ENCODE assay signal across 13 mouse cellular contexts in the genomic region with DNA sequence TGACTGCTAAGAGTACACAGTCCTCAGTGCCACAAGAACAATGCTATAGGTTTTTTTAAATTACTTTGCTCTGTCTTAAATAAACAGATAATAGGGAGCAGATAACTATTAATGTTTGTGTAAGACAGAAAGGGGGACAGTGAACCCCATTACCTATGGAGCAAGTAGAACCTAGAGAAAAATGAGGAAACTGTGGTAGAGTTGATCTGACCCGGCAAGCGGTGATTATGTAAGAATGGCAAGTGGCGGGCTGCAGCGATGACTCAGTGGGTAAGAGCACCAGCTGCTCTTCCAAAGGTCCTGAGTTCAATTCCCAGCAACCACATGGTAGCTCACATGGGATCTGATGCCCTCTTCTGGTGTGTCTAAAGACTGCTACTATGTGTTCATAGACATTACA.
DNase-seq lines count a peak whose midpoint lies in the region; ATAC-seq and TF ChIP-seq lines count a peak whose summit lies in the region.
"Had no signal": no experiment of that assay in that cellular context is flagged by ENCODE, and none has a peak within 500 bp of the region (broad histone marks: within the 10 kb centered on the region; RNA-seq: fewer than 3 reads in every experiment).

No protein-coding gene starts in this region.

- TF ChIP-seq EP300 in liver, embryonic 14.5 days (IDR thresholded peaks at IDR 0.05; ENCODE audit: low read depth) = no peak

- WGBS in liver, embryonic 12.5 days (ENCODE audit: insufficient replicate concordance) = 31% methylated on average over 4 of the region's 4 CpGs
- WGBS in liver, embryonic 14.5 days (ENCODE audit: insufficient replicate concordance) = 26% methylated on average over 4 of the region's 4 CpGs
- WGBS in heart, embryonic 10.5 days = 92% methylated on average over 4 of the region's 4 CpGs

- H3K9me3 ChIP-seq in liver, embryonic 12.5 days (replicated peaks) = no peaks in the 10 kb centered on the region
- H3K9me3 ChIP-seq in G1E (replicated peaks) = no peaks in the 10 kb centered on the region
- no peaks in the 10 kb centered on the region for H3K9me3 ChIP-seq in liver, embryonic 14.5 days (ENCODE audit: control insufficient read depth, low read length)
- H3K9me3 ChIP-seq in heart, embryonic 10.5 days = no peaks in the 10 kb centered on the region
- H3K9me3 ChIP-seq: forebrain, embryonic 15.5 days; stomach, embryonic 15.5 days had no signal

- no peak for ATAC-seq in liver, embryonic 12.5 days
- ATAC-seq in G1E (ENCODE audit: extremely low read depth, insufficient number of reproducible peaks, low FRiP score, poor library complexity, severe bottlenecking) = no peak; the same call in 1 of the 2 replicates
- ATAC-seq in liver, embryonic 14.5 days (ENCODE audit: insufficient read depth) = 0 out of 2 replicates have a peak, but pooled peaks have one; percentile 16
- peak; percentile 85 for ATAC-seq in neutrophil, adult 5-6 weeks (ENCODE audit: extremely low read depth, insufficient number of reproducible peaks, low FRiP score, poor library complexity, severe bottlenecking)
- no peak for ATAC-seq in cerebellum, adult (ENCODE audit: insufficient number of reproducible peaks, low FRiP score, low TSS enrichment)
- ATAC-seq: activated CD4-positive, CD25-positive, alpha-beta regulatory T cell, adult 4 months; forebrain, embryonic 15.5 days had no signal

- H3K27me3 ChIP-seq in liver, embryonic 12.5 days (replicated peaks) = no peaks in the 10 kb centered on the region
- H3K27me3 ChIP-seq in G1E (ENCODE audit: insufficient read depth, low read length) = no peaks in the 10 kb centered on the region
- no peaks in the 10 kb centered on the region for H3K27me3 ChIP-seq in liver, embryonic 14.5 days (ENCODE audit: control insufficient read depth, insufficient read depth, low read length)
- no peaks in the 10 kb centered on the region for H3K27me3 ChIP-seq in heart, embryonic 10.5 days (ENCODE audit: insufficient read depth, poor library complexity, severe bottlenecking)
- H3K27me3 ChIP-seq: forebrain, embryonic 15.5 days; stomach, embryonic 15.5 days had no signal

- no peak overlapping the region for H3K27ac ChIP-seq in liver, embryonic 12.5 days
- no peak overlapping the region for H3K27ac ChIP-seq in liver, embryonic 14.5 days
- H3K27ac ChIP-seq in heart, embryonic 10.5 days = no peak overlapping the region
- H3K27ac ChIP-seq: forebrain, embryonic 15.5 days; stomach, embryonic 15.5 days had no signal

- no peak for TF ChIP-seq CTCF in G1E (IDR thresholded peaks at IDR 0.05; ENCODE audit: low read depth, low read length)
- TF ChIP-seq CTCF in liver, embryonic 14.5 days (IDR thresholded peaks at IDR 0.05; ENCODE audit: low read depth) = peak; percentile 25; the same call in 1 of the 2 replicates

- no peak overlapping the region for H3K4me2 ChIP-seq in liver, embryonic 12.5 days
- H3K4me2 ChIP-seq in liver, embryonic 14.5 days (ENCODE audit: low read depth) = no peak overlapping the region
- H3K4me2 ChIP-seq: forebrain, embryonic 15.5 days; stomach, embryonic 15.5 days had no signal

- peaks cover 23% of the 10 kb centered on the region for H3K36me3 ChIP-seq in liver, embryonic 12.5 days
- peaks cover 31% of the 10 kb centered on the region for H3K36me3 ChIP-seq in G1E (replicated peaks)
- H3K36me3 ChIP-seq in liver, embryonic 14.5 days (replicated peaks; ENCODE audit: control insufficient read depth, insufficient read depth, low read depth) = no peaks in the 10 kb centered on the region
- 0 out of 2 replicates have a peak, but pooled peaks cover 4% of the 10 kb centered on the region for H3K36me3 ChIP-seq in heart, embryonic 10.5 days
- H3K36me3 ChIP-seq: forebrain, embryonic 15.5 days; stomach, embryonic 15.5 days had no signal

- H3K4me1 ChIP-seq in liver, embryonic 12.5 days = peaks cover 94% of the 10 kb centered on the region
- H3K4me1 ChIP-seq in G1E (ENCODE audit: insufficient read depth, low read depth, low read length) = peaks cover 53% of the 10 kb centered on the region
- H3K4me1 ChIP-seq in liver, embryonic 14.5 days (replicated peaks; ENCODE audit: control insufficient read depth in 2 of 2, insufficient read depth in 2 of 2, low read length in 1 of 2) = peaks cover 20 to 36% of the 10 kb centered on the region in 2 experiments
- H3K4me1 ChIP-seq in heart, embryonic 10.5 days = peaks cover 30% of the 10 kb centered on the region
- H3K4me1 ChIP-seq: forebrain, embryonic 15.5 days had no signal

- DNase-seq in liver (peak; percentile 43), G1E (ENCODE audit: low spot score) (peak; percentile 24)
- DNase-seq in liver, embryonic 14.5 days (ENCODE audit: low read depth in 3 of 3, low spot score in 3 of 3) = no peak
- DNase-seq in heart, embryonic 10.5 days (ENCODE audit: low spot score) = no peak
- DNase-seq: cerebellum, postnatal 36 days; kidney, postnatal 14 days; thymus, postnatal 25 days had no signal

- no peak overlapping the region for H3K9ac ChIP-seq in liver, embryonic 12.5 days
- H3K9ac ChIP-seq in liver, embryonic 14.5 days (replicated peaks) = no peak overlapping the region
- H3K9ac ChIP-seq: forebrain, embryonic 15.5 days; stomach, embryonic 15.5 days had no signal

- no peak overlapping the region for H3K4me3 ChIP-seq in liver, embryonic 12.5 days
- H3K4me3 ChIP-seq in G1E (ENCODE audit: low read depth, low read length) = no peak overlapping the region
- no peak overlapping the region for H3K4me3 ChIP-seq in liver, embryonic 14.5 days (ENCODE audit: insufficient read depth in 1 of 2, low read depth in 2 of 2, low read length in 2 of 2)
- H3K4me3 ChIP-seq in heart, embryonic 10.5 days = no peak overlapping the region
- H3K4me3 ChIP-seq: forebrain, embryonic 15.5 days; stomach, embryonic 15.5 days had no signal

Comparison
In these comparisons a context has a peak if more than half of its experiments do, and no peak if none do; other contexts are left out.
1. DNase-seq: peak in liver (single experiment) and G1E (single experiment); none in liver, embryonic 14.5 days (0 of 3) and heart, embryonic 10.5 days (single experiment).
2. ATAC-seq: peak in liver, embryonic 14.5 days (single experiment) and neutrophil, adult 5-6 weeks (single experiment); none in liver, embryonic 12.5 days (single experiment), G1E (single experiment) and cerebellum, adult (single experiment).